Mouse (Mus musculus) cerebellum, adult 11-12 months (tissue): ENCODE measurements around the gene Wdsub1.

Experiments
- DNase-seq: peaks from one replicate; pipeline ENCODE4 v3.0.0; 2022

Gene Wdsub1

DNA sequence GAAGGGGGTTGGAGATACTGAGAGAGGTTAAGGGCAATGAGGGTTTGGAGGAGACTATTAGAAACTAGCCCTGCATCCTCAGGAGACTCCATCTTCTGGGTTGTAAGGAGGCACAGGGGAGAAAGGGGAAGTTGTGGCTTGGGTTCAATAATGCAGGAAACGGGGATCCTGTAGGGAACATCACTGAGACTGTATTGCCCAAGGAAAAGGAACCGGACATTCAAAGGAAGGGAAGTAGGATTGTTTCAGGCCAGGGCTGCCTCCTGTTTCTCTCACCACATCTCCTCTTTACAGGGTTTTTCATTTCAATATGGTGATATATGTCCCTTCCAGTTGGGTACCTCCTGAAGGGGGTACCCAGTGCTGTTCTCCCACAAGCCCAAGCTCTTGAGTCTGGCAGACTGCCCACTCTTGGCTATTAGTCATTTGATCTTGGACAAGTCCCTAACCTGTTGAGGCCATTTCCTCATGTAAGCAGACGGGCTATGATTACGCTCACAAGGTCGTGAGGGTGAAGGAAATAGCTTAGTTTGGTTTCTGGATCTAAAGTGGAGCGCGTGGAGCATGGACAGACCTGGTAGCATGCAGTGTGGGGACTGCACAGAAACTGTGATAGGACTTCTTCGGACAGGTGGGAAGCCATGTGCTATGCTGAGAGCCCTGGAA lies 79.5 kb downstream of the Wdsub1 start:
- no peak for DNase-seq
